Mouse (Mus musculus): ENCODE measurements around the gene Pde7b.

Pde7b gene

DNA sequence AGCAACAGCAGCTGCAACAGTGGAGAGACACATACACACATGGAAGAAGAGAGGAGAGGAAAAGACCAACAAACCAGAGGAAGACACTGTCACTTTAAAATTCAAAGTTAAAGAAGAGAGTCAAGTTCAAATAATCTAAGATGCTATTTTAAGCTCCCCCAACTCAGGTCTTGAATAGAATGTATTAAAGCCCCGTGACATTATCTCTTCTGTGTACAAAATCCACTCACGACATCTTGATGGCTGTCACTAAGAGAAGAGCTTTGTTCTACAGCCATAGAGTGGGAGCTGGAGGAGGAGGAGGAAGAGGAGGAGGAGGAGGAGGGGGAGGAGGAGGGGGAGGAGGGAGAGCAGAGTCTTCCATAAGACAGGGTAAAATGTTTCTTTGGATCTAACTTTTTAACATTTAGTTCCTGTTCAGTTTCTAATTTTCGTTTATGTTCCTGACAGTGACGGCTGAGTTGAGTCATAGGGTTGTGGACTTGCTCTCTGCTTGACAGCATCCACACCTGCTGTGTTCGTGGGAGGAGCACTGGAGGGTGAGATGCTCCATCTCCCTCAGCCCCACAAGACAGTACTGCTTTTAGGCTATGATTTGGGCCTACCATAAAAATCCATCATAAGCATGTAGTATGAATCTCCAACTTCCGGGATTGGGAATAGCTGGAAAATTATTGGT, 270.4 kb downstream of the Pde7b start:
- in situ Hi-C loops (cut with MboI, MseI), result no loop called here

DNA sequence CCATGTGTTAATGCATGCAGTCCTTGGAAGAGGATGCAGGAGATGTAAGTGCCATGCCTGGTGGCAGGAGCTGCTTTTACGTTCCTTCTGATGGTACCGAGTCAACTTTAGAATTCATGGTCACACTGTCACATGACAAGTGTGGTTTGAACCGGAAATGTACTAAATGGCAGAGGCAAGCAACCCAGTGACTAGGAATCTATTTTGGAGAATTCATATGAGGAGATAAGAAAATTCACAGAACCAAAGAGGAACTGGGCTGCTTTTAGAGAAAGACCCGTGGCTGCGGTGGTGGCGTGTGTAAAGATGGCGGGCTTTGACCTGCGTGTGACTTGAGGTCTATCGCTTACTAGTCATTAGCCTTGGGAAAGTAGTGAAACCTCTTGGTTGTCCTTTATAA, 287.4 kb downstream of the Pde7b start:
- in situ Hi-C loops (cut with MboI, MseI), result no loop called here

DNA sequence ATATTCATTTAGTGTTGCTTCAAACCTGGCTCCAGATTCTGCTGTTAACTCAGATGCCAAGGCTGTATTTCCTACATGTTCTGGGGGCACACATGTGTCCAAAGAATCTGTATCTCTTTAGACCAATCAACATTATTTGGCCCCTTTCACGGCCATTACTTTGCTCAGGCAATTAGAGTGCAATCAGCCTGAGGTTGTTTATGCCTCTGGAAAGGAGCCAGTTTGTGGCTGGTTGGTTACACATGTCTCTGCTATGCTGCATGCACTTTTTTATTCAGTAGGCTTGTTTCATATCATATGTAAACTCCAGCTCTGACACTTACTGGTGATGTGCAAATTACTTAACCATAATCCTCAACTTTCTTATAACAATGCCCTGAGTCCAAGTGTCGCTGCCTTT, 287.9 kb downstream of the Pde7b start:
- in situ Hi-C loops (cut with MboI, MseI), result no loop called here

DNA sequence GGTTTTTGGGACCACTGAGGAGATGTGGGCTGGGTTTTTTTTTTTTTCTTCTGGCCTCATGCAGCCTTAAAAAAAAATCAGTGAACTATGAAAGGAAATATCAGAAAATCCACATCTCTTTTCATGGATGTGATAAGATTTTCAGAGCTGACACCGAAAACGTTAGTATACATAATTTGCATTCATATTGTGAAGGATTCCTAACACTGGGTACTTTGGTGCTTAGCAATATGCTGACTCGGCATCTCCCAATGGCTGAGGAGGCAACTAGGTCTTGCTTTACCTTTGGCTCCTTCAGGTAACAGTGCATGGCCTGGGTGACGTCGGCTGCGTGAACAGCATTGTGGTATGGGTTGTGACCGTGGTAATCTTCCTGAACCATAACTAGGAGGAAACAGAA, 289.0 kb downstream of the Pde7b start:
- in situ Hi-C loops (cut with MboI, MseI), result no loop called here

DNA sequence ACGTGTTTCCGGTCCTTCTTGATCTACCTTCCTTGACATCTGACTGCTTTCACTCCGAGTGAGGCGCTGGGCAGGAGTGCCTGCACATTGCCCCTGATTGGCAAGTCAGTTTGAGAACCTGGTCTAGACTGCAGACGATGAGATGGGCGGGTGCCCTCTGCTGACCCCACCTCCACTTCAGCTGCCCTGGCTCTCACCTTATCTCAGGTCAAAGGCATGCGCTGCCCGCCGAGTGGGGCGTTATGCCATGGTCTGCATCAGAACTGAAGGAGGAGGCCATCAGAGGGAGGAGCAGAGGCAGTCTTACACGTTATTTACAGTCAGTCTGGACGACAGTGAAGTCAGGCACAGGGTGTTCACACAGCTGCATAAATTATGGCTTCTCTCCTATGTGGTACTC, 293.5 kb downstream of the Pde7b start:
- in situ Hi-C loops (cut with MboI, MseI), result no loop called here

DNA sequence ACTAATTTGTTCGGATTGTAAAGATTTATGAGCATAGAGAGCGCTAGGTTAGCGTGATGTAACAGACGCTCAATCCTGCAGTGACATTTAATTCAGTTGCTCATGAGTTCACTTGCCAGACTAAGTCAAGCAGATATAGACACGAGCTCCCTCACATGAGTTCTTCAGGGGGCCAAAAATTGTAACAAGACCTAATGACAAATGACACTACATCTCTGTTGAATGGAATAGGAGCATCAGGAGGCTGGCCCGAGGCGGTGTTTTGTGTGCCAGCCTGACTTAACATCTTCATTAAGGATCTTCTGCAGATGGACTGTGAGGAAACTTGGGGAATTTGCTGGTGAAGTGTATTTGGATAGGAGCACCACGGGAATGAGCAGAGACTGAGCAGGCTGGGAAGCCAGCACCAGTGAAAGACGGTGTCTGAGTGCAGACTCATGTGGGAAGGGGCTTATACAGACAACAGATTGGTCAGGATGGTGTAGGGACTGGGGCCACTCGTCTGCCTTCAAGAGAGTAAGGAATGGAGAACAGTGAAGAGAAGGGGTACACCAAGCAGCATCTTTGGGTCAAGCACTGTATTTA, 303.5 kb downstream of the Pde7b start:
- in situ Hi-C loops (cut with MboI, MseI), result no loop called here

DNA sequence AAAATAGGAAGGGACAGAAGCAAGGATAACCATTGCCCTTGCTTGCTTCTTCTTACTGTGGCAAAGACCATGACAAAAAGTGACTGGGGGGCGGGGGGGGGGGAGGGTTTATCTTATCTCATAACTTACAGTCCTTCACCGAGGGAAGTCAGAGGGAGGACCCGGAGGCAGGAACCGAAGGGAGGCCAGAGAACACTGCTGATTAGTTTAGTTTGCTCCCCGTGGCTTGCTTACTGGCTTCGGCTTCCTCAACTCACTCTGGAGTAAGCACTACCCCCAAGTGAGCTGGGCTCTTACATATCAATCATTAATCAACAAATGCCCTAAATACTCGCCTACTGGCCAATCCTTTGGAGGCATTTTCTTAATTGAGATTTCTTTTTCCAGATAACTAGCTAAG, 304.6 kb downstream of the Pde7b start:
- in situ Hi-C loops (cut with MboI, MseI), result no loop called here

DNA sequence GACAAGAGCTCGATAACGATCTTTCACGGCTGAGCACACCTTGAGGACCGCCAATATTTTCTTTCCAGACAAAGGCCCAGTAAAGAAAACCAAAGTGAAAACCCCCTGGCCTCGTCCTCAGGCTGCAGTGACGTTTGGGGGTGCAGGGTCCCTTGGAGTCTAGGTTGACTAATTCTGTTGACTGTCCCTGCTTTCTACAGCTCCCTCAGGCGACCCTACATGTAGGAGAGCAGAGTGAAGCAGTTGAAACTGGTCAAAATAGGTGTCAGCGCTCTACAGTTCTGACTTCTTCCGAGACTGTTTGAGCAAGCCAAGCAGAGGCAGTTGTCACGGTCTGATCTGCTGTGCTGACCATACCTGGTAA, 306.0 kb downstream of the Pde7b start:
- in situ Hi-C loops (cut with MboI, MseI), result no loop called here

DNA sequence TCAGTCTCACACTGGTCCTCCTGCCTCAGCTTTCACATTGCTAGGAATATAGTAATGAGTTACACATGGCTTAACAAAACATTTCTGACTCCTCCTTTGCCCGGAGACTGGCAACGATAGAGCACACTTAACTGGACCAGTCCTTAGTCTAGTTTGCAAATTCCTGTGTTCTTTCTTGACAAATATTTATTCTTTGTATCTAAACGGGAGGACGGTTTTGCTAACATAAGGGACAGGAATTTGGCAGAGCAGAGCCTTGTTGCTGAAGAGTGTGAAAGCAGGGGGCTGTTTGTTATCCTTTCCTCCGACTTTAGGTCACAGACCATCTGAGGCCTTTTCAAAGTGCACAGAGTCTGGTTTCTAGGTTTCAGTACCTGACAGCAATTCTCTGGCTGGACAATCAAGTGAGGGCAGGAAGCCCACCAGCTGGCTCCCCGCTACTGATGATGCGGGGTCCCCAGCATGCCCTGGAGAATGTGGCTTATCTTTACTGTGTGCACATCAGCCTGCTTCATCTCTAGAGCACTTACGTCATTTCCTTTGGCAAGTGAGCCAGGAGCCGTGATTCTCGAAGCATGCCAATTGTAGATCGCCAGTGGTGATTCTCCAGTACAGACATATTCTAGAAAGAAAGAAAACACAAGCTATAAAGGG, 306.5 kb downstream of the Pde7b start:
- in situ Hi-C loops (cut with MboI, MseI), result no loop called here

DNA sequence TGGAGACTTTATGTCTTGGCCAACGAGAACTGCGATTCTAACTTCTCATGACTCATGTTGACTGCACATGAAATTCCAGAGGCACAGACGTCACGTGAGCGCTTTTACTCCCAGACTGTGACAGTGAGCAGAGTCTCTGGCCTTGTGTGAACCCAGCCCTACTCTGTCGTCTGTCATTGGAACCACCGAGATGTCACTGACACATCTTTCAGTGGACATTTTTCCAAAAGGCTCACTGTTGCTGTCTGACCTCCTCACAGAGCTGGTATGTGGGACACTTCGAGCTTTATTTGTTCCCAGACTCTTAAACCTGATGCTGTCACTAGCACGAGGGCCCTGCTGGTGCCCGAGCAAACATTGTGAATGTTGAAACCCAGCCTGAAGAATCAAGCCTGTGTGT, 315.7 kb downstream of the Pde7b start:
- in situ Hi-C loops (cut with MboI, MseI), result no loop called here

DNA sequence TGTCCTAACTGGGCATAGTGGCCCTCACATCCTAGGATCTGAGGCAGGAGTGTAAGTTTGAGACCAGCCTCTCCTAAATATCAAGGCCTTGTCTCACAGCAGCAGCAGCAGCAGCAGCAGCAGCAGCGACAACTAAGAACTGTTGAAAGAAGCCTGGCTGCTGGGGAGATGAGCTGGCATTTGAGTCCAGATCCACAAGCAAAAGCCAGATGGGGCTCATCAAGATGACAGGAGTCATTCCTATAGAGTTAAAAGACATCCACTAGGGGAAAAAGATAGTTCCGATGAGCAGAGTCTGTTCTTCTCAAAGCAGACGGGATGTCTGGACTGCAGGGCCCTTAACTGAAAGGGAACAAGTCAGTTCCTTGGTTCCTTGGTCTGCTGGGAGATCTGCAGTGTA, 316.5 kb downstream of the Pde7b start:
- in situ Hi-C loops (cut with MboI, MseI), result no loop called here

DNA sequence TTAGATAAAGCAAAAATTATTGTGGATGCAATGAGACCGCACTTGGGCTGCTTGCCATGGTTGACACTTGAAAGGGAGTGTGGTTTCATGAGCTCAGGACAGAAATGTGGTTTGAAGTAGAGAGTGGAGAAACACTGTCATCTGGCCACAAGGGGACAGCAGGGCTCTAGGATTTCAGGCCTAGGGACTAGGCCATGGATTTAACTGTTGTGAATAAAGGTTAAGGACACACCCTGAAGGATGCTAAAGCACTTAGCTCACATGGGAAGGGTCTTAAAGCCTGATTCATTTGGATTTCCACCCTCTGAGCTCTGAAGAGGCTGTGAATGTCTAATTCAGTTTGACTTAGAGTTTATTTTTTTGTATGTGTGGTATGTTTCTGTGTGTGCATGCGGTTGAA, 319.4 kb downstream of the Pde7b start:
- in situ Hi-C loops (cut with MboI, MseI), result no loop called here

DNA sequence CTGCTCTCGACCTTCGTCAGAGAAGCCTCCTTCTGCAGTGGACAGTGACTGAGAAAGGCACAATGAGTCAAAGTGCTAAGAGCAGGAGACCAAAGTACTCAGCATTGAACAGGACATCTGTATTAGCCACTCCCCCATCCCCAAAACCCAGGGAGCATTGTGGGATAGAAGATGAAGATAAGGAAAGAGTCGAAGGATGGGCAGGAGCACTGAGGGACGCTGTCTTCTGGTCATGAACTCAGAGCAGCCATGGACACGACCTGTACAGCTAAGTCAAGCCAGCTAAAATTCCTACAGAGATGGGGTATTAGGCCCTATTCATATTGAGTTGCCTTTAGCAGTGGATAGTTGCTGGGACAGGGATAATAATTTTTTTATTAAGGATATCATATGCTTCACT, 321.9 kb downstream of the Pde7b start:
- in situ Hi-C loops (cut with MboI, MseI), result no loop called here

DNA sequence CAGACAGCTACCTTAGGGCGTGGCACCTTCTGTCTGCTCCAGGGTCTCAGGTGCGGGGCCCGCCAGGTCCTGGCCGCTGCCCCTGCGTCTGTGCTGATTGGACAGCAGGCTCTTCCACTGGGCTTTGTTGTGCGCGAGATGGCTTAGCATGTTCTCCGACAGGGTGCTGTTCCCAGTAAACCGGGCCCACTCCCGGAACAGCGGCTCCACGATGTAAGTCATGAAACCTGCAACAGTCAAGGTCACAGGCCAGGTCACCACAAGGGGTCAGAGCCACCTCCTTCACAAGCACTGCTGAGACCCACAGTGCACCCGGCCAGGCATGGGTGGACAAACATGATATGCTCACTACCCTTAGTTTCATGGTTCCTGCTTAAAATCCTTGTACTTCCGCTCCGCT, 324.5 kb downstream of the Pde7b start:
- in situ Hi-C loops (cut with MboI, MseI), result no loop called here

DNA sequence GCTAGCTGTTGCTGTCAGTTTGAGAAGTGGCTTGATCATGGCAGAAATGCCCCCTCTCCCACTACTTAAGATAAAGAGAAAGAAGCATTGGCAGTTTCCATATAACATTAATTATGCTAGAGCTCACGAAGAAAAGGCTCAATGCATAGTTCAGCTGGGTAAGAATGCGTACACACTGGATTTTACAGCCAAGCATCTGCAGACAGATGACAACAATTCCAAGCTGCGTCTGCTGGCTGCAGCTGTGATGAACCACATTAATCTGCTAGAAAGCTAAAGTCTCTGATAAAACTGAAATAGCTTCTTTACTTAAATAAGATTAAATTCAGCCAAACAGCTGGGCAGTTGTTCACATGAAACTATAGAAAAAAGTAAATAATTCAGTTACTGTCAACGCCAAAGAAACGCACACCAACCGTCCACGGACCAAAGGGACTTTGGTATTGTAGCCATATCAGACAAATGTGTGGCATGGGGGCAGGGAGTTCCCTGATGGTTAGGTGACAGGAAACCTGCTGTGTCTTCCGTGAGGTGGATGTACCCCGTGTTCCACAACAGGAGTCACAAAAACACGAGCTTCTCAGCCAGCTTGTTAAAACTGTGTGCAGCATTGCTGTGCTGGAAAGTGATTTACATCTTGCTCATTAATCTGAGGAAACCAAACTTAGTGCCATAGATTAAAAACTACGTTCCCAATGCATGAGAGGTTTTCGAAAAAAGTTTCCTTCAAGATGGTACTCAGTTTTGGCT, 326.1 kb downstream of the Pde7b start:
- in situ Hi-C loops (cut with MboI, MseI), result no loop called here

DNA sequence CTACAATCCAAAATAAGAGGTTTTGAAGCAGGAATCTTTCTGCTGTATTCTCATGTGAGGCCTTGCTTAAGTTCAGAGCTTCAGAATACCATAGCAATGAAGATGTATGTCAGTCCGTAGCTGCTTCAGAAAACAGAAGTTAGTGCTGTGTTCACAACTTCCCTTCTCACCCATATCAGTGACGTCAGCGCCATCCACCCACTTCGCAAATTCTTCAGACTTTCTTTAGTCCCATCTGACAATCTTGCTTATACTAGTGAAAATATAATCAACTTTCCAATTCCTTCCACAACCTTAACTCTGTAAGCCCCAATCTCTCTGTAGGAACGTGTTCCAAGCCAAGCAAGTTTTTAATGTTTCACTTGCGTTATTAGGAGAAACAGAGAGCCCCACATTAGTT, 326.7 kb downstream of the Pde7b start:
- in situ Hi-C loops (cut with MboI, MseI), result no loop called here

DNA sequence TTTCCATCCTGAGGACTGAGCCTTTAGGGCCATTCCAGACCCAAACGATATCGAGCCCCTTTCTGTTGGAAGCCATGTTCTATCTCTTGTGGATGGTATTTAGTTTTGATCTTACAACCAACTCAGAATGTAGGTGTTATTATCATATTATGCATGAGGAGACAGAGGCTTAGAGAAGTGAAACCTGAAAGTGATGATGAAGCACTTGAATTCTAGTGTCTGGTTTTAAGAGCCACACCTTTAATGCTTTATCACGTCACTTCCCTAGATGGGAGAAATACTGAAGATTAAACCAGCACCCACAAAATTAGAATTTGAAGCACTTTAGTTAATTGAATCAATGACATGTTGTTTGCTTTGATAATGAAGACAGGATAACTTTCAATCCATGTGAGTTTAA, 329.1 kb downstream of the Pde7b start:
- in situ Hi-C loops (cut with MboI, MseI), result no loop called here

DNA sequence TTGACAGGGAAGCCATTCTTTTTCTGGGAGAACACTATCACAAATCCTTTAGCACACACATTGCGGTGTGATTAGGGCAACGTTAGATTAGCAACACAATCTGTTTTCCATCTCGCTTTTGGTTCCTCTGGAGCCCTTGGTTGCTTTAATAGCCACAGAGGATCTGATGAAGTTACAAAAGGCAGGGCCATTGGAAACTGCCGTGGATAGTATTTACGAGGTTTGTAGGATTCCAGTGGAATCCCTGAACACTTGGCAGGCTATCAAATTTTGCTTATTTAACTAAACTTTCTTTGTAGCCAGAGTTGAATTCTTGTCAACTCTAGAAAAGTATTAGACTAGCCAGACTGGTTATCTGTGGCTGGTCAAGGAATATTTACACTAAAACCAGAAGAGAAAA, 330.1 kb downstream of the Pde7b start:
- in situ Hi-C loops (cut with MboI, MseI), result no loop called here

DNA sequence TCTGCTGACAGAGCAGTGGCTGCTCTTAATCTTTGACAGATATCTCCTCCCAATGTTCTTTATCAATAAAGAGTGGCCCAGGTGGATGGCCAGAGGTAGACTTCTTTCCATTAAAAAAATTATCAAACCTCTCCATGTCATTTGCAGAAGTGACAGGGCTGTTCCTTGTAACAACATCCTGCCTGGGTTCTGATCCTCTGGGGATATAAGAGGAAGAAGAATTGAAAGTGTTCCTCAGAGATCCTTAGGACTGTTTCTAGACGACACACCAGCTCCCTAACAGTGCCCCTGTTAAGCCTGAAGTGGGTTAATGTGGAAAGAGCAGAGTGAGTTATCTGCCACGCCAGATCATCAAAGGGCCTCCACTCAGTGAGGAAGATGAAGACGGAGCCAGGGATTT, 334.3 kb downstream of the Pde7b start:
- in situ Hi-C loops (cut with MboI, MseI), result no loop called here

DNA sequence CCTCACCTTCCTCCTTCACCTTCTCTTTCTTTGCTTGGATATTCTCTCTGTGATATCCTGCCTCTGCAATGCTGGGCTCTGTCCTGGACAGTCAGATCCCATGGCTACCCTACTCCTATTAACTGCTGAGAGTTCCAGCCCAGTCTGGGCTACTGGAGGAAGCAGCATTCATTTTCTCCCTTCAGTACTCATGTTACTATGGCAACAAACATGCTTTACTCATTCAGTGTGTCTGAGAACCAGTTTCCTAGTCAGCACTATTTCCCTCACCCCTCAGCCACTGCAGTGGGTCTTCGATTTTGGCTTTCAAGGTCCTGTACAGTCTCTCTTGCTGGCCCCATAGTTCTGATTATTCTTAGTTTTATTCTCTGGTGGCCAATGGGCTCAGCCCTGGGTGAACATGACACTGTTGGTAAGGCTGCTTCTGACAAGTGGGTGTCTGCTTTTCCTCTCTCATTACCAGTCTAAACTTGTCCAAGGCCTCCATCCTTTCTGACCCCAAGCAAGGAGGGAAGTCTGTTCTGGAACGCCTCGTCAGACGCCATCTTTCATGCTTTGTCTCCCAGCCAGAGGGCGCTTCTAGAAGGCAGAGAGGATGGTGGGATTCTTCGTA, 342.0 kb downstream of the Pde7b start:
- in situ Hi-C loops (cut with MboI, MseI), result no loop called here

DNA sequence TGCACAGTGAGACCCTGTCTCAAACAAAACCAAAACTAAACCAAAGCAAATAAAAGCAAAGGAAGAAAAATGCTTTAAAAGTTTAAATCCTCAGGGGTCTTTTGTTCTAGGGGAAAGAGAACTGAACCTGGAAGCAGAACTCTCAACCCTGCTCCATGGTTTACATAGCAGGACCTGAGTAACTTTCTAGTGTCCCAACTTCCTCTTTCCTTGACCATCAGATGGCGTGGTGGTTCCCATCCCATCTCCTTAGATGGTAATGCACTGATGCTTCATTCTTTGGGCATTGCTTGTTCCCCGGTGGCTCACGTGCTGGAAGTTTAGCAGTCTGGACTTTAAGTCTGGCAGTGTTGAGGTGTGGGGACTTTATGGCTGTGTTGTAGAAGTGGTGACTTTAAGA, 343.5 kb downstream of the Pde7b start:
- in situ Hi-C loops (cut with MboI, MseI), result no loop called here

DNA sequence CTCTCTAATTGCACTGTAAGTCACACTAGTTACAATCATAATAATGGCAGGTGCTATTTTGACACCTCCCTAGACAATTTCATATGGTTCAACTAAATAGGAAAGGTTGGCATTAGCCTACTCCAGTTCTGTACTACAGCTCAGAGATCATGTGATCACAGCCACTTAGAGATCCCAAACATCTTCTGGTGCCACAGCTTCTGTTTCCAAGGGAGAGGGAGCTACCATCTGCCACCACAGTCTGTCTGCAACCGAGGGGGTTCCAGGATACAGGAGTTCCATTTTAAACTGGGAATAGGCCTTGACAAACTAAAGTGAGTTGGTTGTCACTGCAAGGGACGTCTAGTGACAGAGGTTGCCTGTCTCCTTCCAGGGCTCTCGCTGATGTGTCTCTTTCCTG, 344.1 kb downstream of the Pde7b start:
- in situ Hi-C loops (cut with MboI, MseI), result no loop called here

All from T-helper 2 cell (primary cell).